Mouse (Mus musculus): Measurements from ENCODE around the gene Tnfaip2. TPM values are rescaled to one million over a fixed set of nuclear protein-coding genes. Genes with fewer than 3 reads are reported as not detected.

Gene Tnfaip2
- polyA plus RNA-seq, 1 experiment from 2014 or later = 1.9 TPM

DNA sequence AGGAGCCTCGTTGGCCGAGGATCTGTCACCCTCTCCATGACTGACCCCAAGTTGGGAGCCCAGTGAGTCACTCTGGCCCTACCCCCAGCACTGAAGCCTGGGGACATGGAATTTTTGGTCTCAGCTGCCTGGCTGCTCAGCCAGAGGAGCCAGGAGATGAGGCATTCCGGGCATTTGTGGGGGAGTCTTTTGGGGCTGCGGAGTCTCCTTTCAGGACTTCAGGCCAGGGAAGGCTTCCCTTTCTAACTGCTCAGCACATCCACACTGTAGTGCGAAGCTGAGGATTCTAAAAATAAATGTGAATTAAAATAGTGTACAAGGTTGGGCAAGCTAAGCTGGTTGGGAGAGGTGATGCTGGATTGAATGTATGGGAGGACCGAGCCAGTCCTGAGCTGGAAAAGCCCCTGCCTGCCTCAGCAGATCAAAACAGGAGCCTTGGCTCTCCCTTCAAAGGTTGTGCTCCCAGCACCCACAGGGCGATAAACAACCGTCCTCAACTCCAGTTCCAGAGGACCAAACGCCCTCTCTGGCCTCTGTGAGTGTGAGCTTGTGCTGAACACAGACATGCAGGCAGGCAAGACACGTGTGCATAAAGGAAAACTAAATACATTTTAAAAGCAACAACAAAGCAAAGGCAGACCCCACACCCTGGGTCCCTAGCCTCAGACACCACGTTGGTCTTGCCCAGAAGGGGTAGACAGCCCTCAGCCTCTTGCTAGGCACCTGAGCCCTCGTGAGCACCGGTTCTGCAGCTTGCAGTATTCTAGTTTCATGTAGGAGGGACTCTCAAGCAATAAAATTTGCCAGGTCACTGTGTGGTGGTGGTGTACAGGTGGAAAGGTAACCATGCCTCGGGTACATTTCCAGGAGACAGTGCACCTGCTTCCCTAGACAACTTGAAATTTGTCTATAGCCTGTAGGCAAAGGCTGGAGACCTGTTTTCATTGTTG lies 11.1 kb upstream of the Tnfaip2 start:
- Histone ChIP-seq H3K9me3 (no peaks in the 10 kb centered on the region), H3K4me1 (peaks cover 21% of the 10 kb centered on the region), H3K36me3 (no peaks in the 10 kb centered on the region), H3K4me3 (no peak overlapping the region), H3K27ac (no peak overlapping the region), H3K27me3 (replicated peaks) (peaks cover 77% of the 10 kb centered on the region), H3K4me2 (replicated peaks) (no peak overlapping the region), H3K9ac (no peak overlapping the region)
- WGBS = 22% methylated on average over 14 of the region's 14 CpGs
- no peak for ATAC-seq (ENCODE audit: low FRiP score, low read depth)

DNA sequence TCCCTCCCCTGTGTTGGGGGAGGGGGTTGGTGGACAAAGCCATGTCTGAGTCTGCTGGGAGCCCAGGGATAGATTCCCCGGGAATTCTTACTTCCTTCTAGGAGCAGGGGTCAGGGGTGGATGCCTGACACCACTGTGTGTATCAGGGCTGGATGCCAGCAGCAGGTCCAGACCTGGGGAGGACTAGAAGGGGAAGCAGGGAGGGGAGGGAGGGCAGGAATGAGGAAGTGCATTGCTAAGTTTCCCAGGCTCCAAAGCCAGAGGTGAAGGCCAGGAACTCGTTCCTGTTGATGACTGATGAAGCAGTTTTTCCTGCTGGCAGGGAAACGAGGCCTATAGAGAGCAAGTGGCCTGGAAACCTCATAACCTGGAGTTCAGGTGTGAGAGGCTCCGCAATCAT lies 10.2 kb upstream of the Tnfaip2 start:
- Histone ChIP-seq H3K4me1 (peaks cover 21% of the 10 kb centered on the region), H3K4me2 (replicated peaks) (no peak overlapping the region), H3K9ac (no peak overlapping the region), H3K27me3 (replicated peaks) (peaks cover 70% of the 10 kb centered on the region), H3K36me3 (no peaks in the 10 kb centered on the region), H3K9me3 (no peaks in the 10 kb centered on the region), H3K27ac (no peak overlapping the region), H3K4me3 (no peak overlapping the region)
- ATAC-seq (ENCODE audit: low FRiP score, low read depth) = no peak
- WGBS = 29% methylated on average over 4 of the region's 4 CpGs

DNA sequence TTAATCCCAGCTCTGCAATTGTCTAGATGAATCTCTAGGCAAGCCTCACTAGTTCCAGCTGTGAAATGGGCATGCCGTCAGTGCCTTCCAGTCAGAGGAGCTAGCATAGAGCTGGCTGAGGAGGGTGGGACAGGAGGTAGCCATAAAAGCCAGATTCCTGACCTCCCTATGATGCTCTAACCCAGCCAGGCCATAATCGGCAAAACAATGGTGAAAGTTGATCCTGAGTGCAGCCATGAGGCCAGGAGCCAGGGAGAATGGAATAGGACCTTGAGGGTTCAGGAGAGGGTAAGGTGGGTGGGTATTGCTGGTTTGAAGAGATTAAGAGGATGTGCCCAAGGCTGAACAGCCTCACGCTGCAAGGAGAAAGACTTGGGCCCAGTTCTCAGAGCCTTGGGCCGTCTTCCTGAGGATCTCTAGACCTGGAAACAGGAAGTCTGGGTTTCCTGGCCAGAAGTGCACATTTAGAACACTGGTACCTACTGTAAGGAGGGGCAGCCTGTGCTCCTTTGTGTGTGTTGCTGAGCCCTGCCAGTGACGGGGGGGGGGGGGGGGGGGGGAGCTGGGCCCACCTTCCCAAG lies 9.4 kb upstream of the Tnfaip2 start:
- Histone ChIP-seq H3K4me3 (no peak overlapping the region), H3K4me1 (peaks cover 21% of the 10 kb centered on the region), H3K27ac (no peak overlapping the region), H3K9me3 (no peaks in the 10 kb centered on the region), H3K4me2 (replicated peaks) (no peak overlapping the region), H3K27me3 (replicated peaks) (peaks cover 63% of the 10 kb centered on the region), H3K9ac (no peak overlapping the region), H3K36me3 (no peaks in the 10 kb centered on the region)
- 41% methylated on average over 4 of the region's 5 CpGs for WGBS
- ATAC-seq (ENCODE audit: low FRiP score, low read depth) = no peak

DNA sequence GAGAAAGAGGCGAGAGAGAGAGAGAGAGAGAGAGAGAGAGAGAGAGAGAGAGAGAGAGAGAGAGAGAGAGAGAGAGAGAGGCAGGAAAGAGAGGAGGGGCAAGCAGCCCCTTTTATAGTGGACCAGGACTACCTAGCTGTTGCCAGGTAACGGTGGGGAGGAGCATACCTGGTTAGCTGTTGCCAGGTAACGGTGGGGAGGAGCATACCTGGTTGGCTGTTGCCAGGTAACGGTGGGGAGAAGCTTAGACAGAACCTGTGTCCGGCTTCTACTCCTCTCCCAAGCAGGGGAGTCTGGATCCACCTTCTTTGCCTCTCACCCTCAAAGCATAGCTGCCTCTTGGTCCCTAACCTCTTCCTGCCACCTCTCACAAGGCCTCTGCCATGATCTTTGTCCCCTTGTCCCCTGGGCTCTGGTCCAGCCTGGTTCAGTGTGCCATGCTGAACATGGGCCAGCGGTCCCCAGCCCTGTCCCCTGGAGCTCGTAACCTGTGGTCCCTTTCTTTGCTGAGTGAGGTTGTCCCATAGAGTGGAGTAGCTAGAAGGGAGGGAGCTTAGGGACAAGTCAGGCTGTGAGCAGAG lies 8.0 kb upstream of the Tnfaip2 start:
- H3K27ac ChIP-seq = no peak overlapping the region
- no peaks in the 10 kb centered on the region for H3K9me3 ChIP-seq
- no peak overlapping the region for H3K9ac ChIP-seq
- no peak overlapping the region for H3K4me2 ChIP-seq (replicated peaks)
- H3K4me1 ChIP-seq = peaks cover 12% of the 10 kb centered on the region
- no peak for ATAC-seq (ENCODE audit: low FRiP score, low read depth)
- WGBS = 28% methylated on average over 7 of the region's 7 CpGs
- peaks cover 53% of the 10 kb centered on the region for H3K27me3 ChIP-seq (replicated peaks)
- H3K36me3 ChIP-seq = no peaks in the 10 kb centered on the region
- H3K4me3 ChIP-seq = no peak overlapping the region

DNA sequence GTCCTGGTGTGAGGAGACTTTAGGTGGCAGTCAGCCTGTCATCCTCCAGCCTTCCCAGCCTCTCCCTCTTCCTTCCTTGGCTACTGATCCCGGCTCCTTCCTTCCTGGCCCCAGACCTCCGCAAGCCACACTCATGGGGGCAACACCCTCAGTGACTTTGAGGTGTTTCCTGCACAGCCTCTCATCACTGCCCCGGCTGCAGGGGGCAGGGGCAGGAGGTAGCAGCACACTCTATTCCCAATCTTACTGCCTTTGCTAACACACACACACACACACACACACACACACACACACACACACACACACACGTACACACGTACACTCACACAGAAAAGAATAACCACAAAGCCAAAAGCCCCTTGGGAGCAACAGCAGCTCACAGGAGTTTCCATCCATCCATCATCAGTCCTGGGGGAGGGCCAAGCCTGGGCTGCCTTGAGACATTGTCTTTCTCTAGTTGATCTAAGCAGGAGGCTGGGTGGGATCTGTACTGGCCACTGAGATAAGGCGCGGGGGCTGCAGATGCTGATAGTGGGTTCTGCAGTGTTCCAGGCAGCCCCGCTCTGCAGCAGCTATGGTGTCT lies 7.4 kb upstream of the Tnfaip2 start:
- Histone ChIP-seq H3K9me3 (no peaks in the 10 kb centered on the region), H3K27ac (no peak overlapping the region), H3K9ac (no peak overlapping the region), H3K36me3 (no peaks in the 10 kb centered on the region), H3K4me1 (peaks cover 10% of the 10 kb centered on the region), H3K4me3 (no peak overlapping the region), H3K4me2 (replicated peaks) (no peak overlapping the region), H3K27me3 (replicated peaks) (peaks cover 49% of the 10 kb centered on the region)
- no peak for ATAC-seq (ENCODE audit: low FRiP score, low read depth)
- 51% methylated on average over 8 of the region's 8 CpGs for WGBS

DNA sequence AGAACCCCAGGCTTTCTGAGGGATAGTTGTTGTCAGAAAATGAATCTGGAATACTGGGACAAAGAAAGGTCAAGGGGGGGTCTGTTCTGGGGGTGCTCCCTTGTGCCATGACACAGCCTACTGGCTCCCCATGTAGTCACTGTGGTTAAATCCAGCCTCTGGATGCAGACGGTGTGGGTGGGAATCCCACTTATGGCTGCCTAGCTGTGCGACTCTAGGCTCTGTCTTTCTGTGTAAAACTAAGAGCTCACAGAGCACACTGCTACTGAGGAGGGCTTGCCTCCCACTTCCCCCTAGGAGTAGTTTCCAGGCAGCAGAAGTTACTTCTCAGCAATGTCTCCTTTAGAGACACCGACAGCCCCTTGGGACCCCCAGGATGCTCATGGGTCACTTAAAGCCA lies 6.1 kb upstream of the Tnfaip2 start:
- Histone ChIP-seq H3K27ac (no peak overlapping the region), H3K4me2 (replicated peaks) (no peak overlapping the region), H3K27me3 (replicated peaks) (peaks cover 43% of the 10 kb centered on the region), H3K4me3 (no peak overlapping the region), H3K36me3 (no peaks in the 10 kb centered on the region), H3K9me3 (no peaks in the 10 kb centered on the region), H3K9ac (no peak overlapping the region), H3K4me1 (0 out of 2 replicates have a peak, but pooled peaks cover 7% of the 10 kb centered on the region)
- ATAC-seq (ENCODE audit: low FRiP score, low read depth) = no peak
- WGBS = 88% methylated on average over 3 of the region's 3 CpGs

DNA sequence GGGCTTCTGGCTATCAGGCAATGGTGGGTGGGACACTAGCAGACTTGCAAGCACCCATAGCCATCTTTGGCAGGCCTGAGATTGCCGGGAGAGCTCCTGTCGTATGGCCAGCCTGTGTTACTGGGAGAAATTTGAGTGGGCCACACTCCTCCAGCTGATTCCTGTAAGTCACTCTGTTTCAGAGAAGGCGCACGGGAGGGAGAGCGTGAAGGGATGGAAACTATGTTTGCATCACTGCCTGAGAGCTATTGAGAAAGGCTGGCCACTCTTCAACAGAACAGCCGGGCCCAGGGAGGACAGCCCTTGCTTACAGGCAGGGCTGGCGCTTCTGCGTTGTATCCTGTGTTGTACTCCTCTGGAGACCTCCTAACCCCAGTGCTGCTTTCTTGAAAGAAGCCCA lies 5.6 kb upstream of the Tnfaip2 start:
- Histone ChIP-seq H3K4me3 (no peak overlapping the region), H3K27me3 (replicated peaks) (peaks cover 43% of the 10 kb centered on the region), H3K36me3 (no peaks in the 10 kb centered on the region), H3K4me2 (replicated peaks) (no peak overlapping the region), H3K4me1 (0 out of 2 replicates have a peak, but pooled peaks cover 7% of the 10 kb centered on the region), H3K9ac (no peak overlapping the region), H3K27ac (no peak overlapping the region), H3K9me3 (no peaks in the 10 kb centered on the region)
- 67% methylated on average over 8 of the region's 8 CpGs for WGBS
- no peak for ATAC-seq (ENCODE audit: low FRiP score, low read depth)

DNA sequence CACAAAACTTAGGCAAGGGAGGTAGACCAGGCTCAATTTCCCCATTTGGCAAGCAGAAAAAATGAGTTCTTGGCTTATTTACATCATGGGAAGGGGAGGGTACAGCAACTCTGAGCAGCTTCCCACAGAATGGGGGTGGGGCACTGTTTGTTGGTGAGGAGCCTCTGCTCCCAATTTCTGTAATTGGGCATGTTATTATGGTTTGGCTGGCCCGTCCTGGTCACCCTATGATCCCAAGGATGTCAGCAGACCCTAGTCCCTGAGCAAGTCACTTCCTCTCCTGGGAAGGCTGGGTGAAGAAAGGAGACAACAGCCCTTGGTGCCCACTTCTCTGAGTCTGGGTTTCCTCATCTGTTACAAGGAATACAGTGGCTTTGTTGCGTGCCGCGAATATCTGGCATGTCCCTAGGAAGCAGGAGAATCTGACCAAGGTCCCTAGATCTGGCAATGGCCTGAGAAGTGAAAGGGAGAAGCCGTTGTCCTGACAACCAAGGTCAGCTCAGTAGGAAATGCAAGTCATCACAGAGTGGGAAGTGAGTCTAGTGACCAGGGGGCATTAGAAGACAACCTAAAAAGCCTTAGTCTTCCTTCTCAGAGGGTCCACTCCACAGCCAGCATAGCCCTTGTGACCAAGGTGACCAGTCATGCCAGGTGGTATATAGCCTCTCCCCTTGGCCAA lies 4.9 kb upstream of the Tnfaip2 start:
- no peaks in the 10 kb centered on the region for H3K9me3 ChIP-seq
- 75% methylated on average over 5 of the region's 5 CpGs for WGBS
- H3K4me3 ChIP-seq = no peak overlapping the region
- H3K27me3 ChIP-seq (replicated peaks) = peaks cover 43% of the 10 kb centered on the region
- no peak overlapping the region for H3K4me2 ChIP-seq (replicated peaks)
- H3K27ac ChIP-seq = no peak overlapping the region
- H3K9ac ChIP-seq = no peak overlapping the region
- no peaks in the 10 kb centered on the region for H3K36me3 ChIP-seq
- peaks cover 14% of the 10 kb centered on the region for H3K4me1 ChIP-seq
- no peak for ATAC-seq (ENCODE audit: low FRiP score, low read depth)

DNA sequence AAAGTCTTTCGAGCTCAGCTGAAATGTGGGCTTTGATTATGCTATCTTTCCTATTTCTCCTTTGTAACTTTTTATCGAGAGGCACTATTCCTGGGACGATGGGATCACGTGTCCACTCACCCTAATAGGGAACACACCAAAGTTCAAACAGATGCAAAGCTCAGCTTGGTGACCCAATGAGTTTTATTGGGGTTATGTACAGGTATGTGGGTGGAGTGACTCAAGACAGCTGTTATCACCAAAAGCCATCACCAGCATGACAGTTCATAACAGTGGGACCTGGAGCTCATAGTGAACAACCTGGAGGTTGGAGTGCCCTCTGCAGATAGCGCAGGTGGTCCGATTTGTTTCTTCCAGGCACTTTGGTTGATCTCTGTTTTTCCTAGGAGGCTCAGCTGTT lies 3.4 kb upstream of the Tnfaip2 start:
- peaks cover 50% of the 10 kb centered on the region for H3K27me3 ChIP-seq (replicated peaks)
- H3K27ac ChIP-seq = no peak overlapping the region
- H3K36me3 ChIP-seq = no peaks in the 10 kb centered on the region
- H3K9me3 ChIP-seq = no peaks in the 10 kb centered on the region
- H3K4me1 ChIP-seq = peaks cover 22% of the 10 kb centered on the region
- no peak overlapping the region for H3K9ac ChIP-seq
- H3K4me3 ChIP-seq = no peak overlapping the region
- no peak for ATAC-seq (ENCODE audit: low FRiP score, low read depth)
- no peak overlapping the region for H3K4me2 ChIP-seq (replicated peaks)
- 84% methylated on average over 6 of the region's 6 CpGs for WGBS

DNA sequence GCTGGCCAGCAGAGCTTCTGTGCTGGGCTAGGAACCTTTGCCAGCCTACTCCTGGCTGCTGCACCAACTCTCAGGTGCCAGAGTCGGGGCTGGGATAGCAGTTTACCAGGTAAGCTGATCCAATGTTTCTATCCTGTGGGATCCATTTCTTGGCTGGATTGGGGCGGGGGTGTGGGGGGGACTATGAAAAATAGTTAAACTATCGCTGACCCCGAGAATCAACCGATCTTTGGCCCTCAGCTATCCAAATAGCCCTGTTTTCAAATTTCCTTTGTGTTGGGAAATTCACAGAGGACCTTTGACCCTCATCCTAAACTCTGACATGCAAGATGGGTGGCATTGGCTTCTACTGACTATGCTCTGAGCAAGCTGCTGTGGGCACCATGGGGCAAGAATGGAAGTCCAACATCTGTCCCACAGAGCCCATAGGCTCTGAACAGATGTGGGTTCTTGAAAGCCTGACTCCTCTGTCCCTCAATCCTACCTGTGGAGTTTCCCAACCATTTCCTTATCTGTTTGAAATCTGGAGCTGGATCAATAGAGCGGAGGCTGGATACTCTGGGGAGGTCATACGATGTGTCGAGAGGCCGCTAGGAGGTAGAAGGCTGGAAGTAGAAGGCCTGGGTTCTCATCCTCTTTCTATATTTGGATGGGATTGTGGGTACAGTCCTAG lies 1.4 kb upstream of the Tnfaip2 start:
- H3K4me3 ChIP-seq = no peak overlapping the region
- 94% methylated on average over 9 of the region's 9 CpGs for WGBS
- no peaks in the 10 kb centered on the region for H3K36me3 ChIP-seq
- H3K4me1 ChIP-seq = peaks cover 21% of the 10 kb centered on the region
- no peak overlapping the region for H3K9ac ChIP-seq
- H3K27ac ChIP-seq = no peak overlapping the region
- H3K27me3 ChIP-seq (replicated peaks) = peaks cover 60% of the 10 kb centered on the region
- ATAC-seq (ENCODE audit: low FRiP score, low read depth) = no peak
- H3K9me3 ChIP-seq = no peaks in the 10 kb centered on the region
- H3K4me2 ChIP-seq (replicated peaks) = no peak overlapping the region

DNA sequence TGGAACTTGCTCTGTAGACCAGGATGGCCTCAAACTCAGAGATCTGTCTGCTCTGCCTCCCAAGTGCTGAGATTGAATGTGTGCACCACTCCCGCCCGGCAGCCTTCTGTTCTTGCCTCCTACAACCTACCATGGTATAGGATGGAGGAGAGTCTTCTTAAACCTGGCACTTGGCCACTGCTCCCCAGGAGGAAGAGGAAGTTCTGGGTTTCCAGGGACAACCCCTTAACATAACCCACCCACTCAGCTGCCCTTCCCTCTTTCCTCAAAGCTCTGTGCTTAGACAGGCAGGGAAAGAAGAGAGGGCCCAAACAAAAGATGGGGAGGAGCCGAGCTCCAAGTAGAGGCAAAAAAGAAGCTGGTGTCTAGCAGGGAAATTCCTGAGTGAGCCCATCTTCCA lies 746 bp upstream of the Tnfaip2 start:
- no peak overlapping the region for H3K4me3 ChIP-seq
- H3K27ac ChIP-seq = no peak overlapping the region
- no peak overlapping the region for H3K9ac ChIP-seq
- no peak for ATAC-seq (ENCODE audit: low FRiP score, low read depth)
- H3K9me3 ChIP-seq = no peaks in the 10 kb centered on the region
- 63% methylated on average over 3 of the region's 3 CpGs for WGBS
- no peak overlapping the region for H3K4me2 ChIP-seq (replicated peaks)
- H3K27me3 ChIP-seq (replicated peaks) = peaks cover 67% of the 10 kb centered on the region
- H3K4me1 ChIP-seq = peaks cover 21% of the 10 kb centered on the region
- no peaks in the 10 kb centered on the region for H3K36me3 ChIP-seq
